Mouse (Mus musculus) thymus, adult 18-20 months (tissue): Measurements from ENCODE around the gene Fbxo21.

Experiments
- DNase-seq, 2 experiments: peaks; one replicate each; pipeline ENCODE4 v3.0.0; 2022; ENCODE audit warnings: mixed read lengths in 2 of 2

Fbxo21 gene

DNA sequence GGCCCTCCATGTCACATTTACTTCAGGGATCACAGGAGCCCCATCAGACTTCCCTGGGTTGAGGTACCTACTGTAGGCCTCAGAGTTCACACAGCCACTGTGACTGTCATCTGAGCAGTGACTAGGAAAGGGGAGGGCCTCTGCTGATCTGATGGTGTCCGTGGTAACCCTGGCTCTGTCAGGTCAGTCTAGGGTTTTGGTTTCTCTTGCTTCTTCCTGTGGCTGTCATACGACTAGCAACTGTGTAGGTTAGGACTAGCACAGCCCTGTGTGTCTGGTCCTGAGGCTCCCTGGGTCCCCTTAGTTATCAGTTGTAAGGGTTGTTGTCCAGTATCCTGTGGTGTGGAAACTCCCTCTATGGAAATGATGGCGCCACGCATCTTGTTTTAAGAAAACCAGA, 74.2 kb downstream of the Fbxo21 start:
- no peak for DNase-seq

DNA sequence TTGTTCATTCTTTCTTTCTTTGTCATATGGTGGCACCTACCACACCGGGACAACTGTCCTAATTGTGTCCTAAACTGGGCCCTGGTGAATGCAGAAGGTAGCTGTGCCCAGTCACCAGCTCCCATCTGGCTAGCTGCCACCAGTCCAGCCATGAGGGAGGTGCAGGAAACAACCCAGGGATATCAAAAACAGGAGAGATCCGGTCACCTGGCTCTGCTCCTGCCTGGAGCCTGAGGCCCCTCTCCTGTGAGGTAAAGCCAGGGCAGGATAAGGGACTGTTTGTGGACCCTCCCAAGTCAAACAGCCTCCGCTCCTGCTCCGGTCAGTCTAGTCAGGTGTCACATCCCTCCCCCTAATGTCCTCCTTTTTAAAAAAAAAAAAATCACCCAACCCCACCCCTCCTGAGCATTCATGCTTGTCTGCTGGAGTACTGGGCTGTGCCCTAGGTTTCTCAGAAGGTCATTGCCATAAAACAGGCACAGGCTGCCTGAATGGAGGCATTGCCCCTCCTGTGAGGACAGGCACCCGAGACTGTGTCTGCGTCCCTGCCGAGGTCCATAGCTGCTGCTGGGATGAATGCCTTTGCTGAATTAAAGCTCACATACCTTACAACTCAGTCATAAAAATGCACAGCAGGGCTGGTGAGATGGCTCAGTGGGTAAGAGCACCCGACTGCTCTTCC, 75.6 kb downstream of the Fbxo21 start:
- DNase-seq, result no peak

DNA sequence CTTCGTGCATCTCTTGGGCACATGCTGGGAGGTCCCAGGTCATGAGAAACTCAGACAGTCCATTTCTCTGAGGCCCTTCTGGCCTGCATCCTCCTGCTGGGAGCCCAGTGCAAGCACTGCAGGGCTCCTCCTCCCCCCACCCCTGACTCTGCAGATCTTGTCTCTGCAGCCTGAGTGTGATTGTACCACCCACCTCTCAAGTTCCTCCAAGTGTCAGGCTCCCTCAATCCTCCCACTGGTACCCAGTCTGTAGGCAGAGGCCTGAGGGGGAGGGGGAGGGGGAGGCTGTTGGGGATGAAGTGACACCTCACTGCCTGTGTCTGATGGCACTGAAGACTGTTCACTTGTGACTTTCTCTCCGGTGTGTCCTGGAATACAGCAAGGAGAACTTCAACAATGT, 76.7 kb downstream of the Fbxo21 start:
- no peak for DNase-seq

DNA sequence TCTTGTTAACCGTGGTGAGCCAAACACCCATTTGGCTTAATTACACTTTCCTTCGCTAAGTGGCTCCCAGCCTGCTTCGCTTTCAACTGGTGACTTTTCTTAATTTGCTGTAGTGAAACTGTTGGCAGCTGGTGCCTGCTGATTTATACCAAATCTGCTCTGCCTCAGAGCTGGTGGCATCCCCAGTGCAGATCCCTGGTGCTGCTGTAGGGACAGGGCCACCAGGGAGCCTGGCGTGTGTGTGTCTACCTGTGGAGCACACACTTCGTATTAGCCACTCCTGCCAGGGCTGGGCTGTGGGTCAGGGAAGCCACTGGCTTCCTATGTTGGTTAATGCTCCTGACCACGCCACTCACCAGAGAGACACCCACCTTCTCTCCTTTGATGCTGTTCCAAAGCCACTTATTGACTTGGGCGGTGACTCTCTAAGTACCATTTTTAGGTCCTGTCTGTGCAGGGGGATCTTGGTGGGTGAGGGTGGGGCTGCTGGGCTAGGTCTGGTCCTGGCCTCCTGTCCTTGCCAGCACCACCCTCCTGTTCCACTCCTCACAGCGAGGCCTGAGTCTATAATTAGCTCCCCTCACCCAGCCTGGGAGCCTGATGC, 81.1 kb downstream of the Fbxo21 start:
- DNase-seq, result no peak

DNA sequence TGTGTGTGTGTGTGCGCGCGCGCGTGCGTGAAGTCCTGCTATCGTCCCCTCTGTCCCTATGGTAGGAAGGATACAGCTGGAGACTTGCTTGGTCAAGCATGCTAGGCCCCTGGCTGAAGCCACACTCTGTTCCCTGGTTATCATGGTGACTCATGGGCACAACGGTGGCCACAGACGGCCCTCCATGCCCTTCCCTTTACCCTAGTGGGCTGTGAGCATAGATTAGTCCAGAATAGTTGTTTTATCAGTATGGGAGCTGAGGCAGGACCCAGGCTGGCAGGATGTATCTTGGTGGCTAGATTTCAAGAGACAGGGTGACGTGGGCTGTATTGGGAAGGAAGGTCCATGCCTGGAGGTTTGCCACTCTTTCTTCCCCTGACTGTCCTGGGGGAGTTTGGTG, 82.3 kb downstream of the Fbxo21 start:
- DNase-seq, result no peak

DNA sequence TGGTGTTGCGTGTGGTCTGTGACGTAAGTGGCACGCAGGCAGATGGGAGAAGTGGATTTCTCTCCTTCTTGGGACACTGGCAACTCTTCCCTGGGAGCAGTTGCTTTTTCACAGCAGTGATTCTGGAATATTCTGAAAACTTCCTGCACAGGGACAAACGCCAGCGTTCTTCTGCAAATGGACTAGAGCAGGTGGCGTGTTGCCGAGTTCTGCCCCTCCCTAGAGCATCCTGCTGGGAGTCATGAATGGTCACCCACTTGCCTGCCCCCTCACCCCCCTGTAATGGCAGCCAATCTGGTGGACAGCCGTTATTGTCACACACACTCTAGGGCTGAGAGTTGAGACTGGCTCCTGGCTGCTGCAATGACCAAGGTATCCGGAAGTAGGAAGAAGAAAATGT, 83.1 kb downstream of the Fbxo21 start:
- DNase-seq, result no peak
